Mouse (Mus musculus) v-Abl transformed pro-B cells (cell line): Measurements from ENCODE around the gene Gm11273.
"Not testable (repeated sequence)": the region's sequence is repeated elsewhere in the genome, so short reads cannot be mapped to it uniquely, and the experiment has no call there.

Source experiments
- in situ Hi-C, 2 experiments: fragments of 400-800 bp; cut with MboI; formaldehyde crosslinking; loops; one replicate each; pipeline ENCODE4 v1.15.1; 2025; ENCODE audit not compliant: unreplicated experiment in 2 of 2

Gene Gm11273

DNA sequence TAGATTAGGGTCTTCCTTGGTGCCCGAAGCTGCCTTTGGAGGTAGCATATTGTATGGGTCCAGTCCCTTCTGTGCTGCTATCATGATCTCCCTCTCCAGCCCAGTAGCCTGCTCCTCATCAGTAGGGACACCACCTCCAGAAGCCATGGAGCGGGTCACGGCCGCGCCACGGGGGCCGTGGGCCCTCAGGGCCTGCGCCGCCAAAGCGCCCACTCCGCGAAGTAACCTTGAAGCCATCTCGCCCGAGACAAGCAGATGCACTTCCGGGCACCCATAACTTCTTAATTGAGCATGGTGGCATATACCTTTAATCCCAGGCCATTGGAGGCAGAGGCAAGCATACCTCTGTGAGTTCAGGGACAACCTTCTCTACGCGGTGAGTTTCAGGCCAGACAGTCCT is at the start of gene Gm11273:
Gene Gm11273 (minus strand): TSS at position 237 of the 400 bp plus-strand sequence.
- in situ Hi-C loops = loop anchor here in 1 of 2 experiments (25.0 kb wide), 1 partner anchor 211 kb away; the partner anchor contains the start of genes Hist1h2ai, Hist1h2bl, Hist1h2bm and Hist1h3h

DNA sequence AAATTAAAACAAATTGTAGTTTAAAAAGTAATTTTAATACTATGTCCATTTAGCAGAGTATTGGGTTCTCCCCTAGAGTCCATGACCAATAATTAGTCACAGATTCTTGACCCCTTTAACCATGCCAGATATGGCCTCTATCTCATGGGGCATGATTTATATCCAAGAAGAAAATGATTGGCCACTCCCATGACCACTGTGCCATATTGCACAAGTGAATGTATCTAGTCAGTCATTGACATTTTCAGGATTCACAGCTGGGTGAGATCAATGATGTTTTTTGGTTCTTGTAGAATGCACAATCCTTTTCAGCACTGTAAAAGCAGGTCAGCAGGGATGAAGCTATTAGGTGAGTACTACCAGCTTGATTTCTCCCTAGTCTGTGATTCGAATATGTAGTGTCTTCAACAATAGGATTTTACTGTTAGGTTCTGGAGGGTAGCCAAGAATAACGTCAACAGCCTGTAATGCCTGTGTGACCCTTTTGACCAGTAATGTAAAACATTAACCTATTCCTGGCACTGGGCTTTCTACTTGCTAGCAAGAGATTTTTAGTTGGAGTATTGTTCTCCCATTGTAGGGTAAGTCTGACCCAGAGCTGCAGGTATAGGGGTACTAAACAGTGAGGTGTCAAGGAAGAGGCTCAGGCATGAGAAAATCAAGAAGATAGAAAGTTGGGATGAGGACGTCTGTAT is 49.3 kb upstream of the Gm11273 start:
- in situ Hi-C loops = no loop called here

DNA sequence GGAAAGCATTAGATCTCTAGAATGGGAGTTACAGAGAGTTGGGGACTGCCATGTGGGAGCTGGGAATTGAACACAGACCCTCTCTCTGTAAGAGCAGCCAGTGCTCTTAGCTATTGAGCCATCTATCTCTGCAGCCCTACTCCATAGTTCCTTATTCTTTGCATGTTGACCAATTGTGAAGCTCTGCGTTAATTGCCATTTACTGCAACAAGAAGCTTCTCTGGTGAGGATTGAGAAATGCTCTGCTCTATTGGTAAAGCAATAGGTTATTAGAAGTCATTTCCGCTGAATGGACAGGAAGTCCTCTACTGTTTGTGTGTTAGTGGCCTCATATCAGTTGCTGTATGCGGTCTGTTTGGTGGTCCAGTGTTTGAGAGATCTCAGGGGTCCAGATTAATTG is 48.3 kb upstream of the Gm11273 start:
- in situ Hi-C loops = no loop called here

DNA sequence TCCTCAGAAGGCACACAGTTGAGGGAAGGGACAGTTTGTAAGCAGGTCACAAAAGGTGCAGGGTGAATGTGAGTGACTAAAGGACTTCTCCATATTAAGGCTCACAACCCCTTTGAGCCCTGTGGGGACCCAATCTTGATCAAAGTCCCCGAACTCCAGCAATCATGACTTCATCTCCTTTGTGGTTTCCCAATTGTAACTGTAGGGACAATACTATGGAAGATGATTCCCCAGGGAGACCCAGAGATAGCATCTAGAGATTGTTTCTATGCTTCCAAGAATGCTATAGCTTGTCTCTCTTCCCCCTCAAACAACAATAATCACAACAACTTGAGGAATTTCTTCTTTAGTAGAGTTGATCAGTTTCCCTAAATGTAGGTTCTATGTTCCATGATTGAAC is 41.5 kb upstream of the Gm11273 start, which contains the start of gene Olfr1366:
Gene Olfr1366 (minus strand): TSS at position 101 of the 400 bp plus-strand sequence.
- in situ Hi-C loops = no loop called here

DNA sequence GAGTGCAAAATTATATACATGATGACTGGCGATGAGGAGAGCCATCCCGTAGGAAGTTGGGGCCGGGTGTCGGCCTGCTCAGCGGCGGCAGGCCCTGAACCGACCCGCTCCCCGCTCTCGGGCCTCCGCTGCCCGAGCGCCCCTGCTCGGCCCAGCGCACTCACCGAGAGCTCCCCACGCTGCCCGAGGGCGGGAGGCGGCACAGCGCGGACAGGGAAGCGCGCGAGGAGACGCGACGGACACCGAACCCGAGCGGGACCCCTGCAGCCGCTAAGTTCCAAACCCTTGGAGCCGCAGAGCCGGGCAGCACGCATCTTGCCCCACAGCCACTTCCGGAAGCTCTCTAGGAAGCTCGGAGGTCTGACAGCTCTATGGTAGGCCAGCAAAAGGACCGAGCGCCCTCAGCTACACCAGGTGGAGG is 29.6 kb upstream of the Gm11273 start, which contains the start of gene Zkscan8:
Gene Zkscan8 (minus strand): TSS at position 340 of the 421 bp plus-strand sequence.
- in situ Hi-C loops = loop anchor here in 1 of 2 experiments (5.0 kb wide), 1 partner anchor 128 kb away; the partner anchor contains the start of gene Zkscan3

GRCm38 (mm10) chr13:21530136-21530535 is 28.9 kb upstream of the Gm11273 start:
- in situ Hi-C loops = loop anchor here in 1 of 2 experiments (5.0 kb wide), 1 partner anchor 128 kb away; the partner anchor contains the start of gene Zkscan3

GRCm38 (mm10) chr13:21506221-21506649 is 5.0 kb upstream of the Gm11273 start:
- in situ Hi-C loops = loop anchor here (5.0 to 25.0 kb wide), 2 partner anchors 54 to 206 kb away; partner anchors contain the start of genes Hist1h2ai (in 1 of the 2), Hist1h2bl (in 1 of the 2), Hist1h2bm (in 1 of the 2) and Hist1h3h (in 1 of the 2)

GRCm38 (mm10) chr13:21502296-21502695 is 1.1 kb upstream of the Gm11273 start:
- in situ Hi-C loops = loop anchor here in 1 of 2 experiments (25.0 kb wide), 1 partner anchor 210 kb away; the partner anchor contains the start of genes Hist1h2ai, Hist1h2bl, Hist1h2bm and Hist1h3h

- in situ Hi-C loops = no loop called here
Observed at GRCm38 (mm10) chr13:21495080-21495479, 6.1 kb downstream of the Gm11273 start, which contains the start of gene AK157302. TSS of gene AK157302 (plus strand) at chr13:21495223.

DNA sequence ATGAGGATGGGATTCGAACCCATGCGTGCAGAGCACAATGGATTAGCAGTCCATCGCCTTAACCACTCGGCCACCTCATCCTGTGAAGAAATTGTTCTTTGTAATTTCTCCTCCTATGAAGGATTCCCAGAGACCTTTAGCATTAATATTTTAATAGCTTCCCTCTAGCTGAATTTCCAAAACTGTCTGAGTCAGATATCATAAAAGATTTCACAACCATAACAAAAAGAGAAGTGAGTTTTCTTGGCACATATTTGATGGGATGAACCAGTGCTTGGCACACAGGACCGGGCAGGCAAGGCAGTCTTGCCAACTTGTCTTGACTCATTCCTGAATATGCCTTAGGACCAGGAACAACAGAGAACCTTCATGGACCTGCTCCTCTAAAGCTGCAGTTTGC is 8.4 kb downstream of the Gm11273 start:
- in situ Hi-C loops = no loop called here

GRCm38 (mm10) chr13:21486881-21487280 is 14.3 kb downstream of the Gm11273 start:
- in situ Hi-C loops = no loop called here

DNA sequence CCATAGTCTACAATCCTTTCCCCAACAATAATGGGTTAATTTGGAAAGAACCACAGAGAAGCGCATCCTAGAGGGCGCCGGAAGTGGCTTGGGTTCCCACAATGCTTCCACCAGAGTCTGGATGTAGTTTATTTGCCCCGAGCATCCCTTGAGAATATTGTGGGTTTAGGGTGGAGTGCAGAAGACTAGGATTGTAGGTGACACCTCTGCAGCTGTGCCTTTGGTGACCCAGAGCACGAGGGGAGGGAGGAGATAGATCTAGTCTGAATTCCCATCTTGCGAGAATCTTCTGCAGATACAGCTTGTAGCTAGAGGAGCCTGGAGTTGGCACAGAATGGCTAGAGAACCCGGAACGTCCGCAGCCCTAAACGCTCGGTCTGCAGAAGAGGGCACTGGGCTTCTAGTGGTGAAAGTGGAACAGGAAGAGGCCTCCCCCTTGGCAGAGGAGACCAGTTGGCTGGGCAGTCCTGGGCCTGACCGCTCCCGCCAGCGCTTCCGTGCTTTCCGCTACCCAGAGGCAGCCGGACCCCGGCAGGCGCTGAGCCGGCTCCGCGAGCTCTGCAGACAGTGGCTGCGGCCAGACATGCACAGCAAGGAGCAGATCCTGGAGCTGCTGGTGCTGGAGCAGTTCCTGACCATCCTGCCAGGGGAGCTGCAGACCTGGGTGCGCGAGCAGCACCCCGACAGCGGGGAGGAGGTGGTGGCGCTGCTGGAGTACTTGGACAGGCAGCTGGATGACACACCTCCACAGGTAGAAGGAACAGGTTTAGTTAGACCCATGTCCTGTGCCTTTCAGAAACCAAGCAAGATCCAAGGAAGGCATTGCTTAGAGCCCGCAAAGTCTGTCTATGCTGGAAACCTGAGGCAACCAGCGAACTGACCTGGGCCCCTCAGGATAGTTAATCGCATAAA is 22.2 kb downstream of the Gm11273 start, which contains the start of the genes Zkscan4 and Gm10065:
Gene Zkscan4 (plus strand): TSS at position 149 of the 912 bp plus-strand sequence.
Gene Gm10065 (minus strand): TSS at position 683 of the 912 bp plus-strand sequence.
- in situ Hi-C loops = not testable (repeated sequence)

GRCm38 (mm10) chr13:21472427-21472826 is 28.8 kb downstream of the Gm11273 start:
- in situ Hi-C loops = no loop called here

DNA sequence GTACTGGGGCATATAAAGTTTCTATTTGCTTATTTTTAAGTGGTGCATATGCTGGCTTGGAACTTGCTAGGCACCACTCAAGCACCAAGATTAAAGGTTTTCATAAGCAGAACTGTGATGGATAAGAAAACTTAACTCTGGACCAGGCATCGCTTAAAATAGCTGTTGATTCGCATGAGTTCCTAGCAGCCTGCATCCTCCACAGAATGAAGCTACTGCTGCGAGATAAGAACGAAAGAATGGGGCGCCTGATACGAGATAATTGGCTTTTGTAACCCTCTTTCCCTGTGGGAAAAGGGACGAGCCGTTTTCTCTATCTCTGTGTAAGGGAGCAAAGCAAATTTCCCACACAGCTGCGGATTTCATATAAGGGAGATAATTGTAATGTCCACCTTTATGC is 32.1 kb downstream of the Gm11273 start:
- in situ Hi-C loops = no loop called here

DNA sequence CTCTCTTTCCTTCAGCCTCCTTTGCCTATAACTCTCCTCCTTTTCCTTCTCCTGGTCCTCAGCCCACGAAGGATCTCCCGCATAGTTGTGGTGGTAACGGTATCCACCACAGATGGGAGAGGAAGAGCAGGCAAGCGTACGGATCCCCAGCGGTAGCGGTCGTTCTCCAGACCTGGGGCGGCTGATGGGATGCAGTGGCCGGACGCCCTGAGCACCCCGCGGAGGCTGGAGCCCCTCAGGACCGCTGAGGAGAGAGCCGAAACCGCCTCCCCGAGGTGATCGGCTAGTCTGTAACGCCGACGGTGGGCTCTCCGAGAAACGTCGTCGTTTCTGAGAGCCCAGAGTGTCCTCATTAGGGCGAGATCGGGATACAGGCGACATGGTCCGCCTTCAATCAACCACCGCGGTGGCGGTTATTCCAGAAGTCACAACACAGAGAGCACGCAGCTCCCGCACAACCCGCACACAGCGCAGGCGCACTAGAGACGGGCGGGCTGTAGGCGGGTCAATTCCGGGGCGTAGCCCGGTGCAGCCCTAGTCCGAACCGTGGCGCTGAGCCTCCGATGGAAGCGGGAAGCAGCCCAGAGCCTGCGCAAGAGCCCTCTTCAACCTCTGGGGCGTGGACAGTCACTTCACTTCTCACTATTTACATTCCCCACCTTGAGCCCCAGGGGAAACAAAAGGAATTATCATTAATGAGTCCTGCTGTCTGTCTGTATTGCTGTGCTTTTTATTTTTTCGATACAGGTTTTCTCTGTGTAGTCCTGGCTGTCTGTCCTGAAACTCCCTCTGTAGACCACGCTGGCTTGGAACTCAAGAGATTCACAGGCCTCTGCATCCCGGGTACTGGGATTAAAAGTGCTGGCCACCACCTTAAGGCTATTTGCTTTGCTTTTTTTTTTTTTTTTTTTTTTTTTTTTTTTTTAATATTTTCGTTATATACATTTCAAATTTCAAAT is 32.9 kb downstream of the Gm11273 start, which contains the start of gene Nkapl:
Gene Nkapl (minus strand): TSS at position 449 of the 959 bp plus-strand sequence.
- in situ Hi-C loops = no loop called here

DNA sequence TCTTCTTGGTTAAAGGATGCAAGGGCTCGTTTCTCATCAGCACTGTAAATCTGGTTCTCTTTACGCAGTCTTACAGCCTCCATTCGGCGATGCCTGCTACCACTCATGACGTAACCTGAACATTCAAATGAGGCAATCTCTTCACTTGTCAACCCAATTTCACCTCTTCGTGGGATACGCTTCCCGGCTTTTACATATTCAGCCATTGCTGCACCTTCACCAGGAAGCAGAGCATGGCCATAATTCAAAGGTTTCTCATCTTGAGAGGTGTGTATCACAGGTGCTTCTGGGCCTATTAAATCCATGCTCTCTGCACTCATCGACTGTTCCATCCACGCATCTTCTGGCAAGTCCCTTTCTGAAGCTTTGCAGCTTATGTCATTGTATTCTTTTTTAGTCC is 33.9 kb downstream of the Gm11273 start:
- in situ Hi-C loops = no loop called here

DNA sequence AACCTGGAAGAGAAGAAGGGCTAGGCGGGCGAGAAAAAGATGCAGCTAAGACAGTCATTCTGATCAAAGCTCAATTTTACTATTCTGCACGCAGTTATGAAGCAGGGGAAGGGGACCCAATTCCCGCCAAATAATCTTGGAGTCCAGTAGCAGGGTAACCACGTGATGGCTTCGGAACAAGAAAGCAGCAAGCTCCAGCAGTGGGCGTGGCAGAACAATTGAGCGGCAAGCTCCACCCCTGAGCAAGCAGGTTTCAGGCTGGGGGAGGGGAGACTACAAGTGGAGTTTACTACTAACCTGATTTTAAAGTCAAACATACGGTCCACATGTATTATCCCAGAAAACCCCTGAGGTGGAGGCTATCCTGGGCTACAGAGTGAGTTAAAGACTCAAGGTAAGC is 38.7 kb downstream of the Gm11273 start:
- in situ Hi-C loops = not testable (repeated sequence)

- in situ Hi-C loops = loop anchor here in 1 of 2 experiments (5.0 kb wide), 2 partner anchors 54 to 71 kb away; partner anchors contain the start of gene Zkscan3
Observed at GRCm38 (mm10) chr13:21456347-21456746, 44.9 kb downstream of the Gm11273 start.

- in situ Hi-C loops = loop anchor here in 1 of 2 experiments (5.0 kb wide), 2 partner anchors 52 to 53 kb away; partner anchors contain the start of gene Zkscan3
Observed at GRCm38 (mm10) chr13:21454133-21454532, 47.1 kb downstream of the Gm11273 start.
